Mouse (Mus musculus) cerebellum, postnatal 10 days (tissue): ENCODE results near the gene Des.
A peak's percentile ranks its signal among the peaks of the same experiment; 100 is the strongest.

Source experiments
- DNase-seq, 2 experiments: peaks; one replicate each; pipeline ENCODE4 v3.0.0; 2021; ENCODE audit warnings: mixed read lengths in 2 of 2

Gene Des

DNA sequence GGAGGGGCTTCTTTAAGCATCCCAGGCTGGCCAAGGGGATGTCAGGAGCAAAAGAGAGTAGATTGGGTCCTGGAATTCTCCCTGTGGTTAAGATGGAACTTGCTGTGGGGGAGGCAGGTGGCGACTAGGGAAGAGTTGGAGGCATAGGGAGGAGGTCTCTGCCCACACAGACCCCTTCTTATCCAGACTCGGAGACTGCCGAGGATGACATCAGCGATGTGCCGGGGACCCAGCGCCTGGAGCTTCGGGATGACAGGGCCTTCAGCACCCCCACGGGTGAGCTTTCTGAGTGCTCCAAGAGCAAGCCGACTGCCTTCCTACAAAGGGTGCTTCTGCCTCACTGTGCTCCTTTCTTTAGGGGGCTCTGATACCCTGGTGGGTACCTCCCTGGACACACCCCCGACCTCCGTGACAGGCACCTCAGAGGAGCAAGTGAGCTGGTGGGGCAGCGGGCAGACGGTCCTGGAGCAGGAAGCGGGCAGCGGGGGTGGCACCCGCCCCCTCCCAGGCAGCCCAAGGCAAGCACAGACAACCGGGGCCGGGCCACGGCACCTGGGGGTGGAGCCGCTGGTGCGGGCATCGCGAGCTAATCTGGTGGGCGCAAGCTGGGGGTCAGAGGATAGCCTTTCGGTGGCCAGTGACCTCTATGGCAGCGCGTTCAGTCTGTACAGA is 24.5 kb downstream of the Des start:
- no peak for DNase-seq

DNA sequence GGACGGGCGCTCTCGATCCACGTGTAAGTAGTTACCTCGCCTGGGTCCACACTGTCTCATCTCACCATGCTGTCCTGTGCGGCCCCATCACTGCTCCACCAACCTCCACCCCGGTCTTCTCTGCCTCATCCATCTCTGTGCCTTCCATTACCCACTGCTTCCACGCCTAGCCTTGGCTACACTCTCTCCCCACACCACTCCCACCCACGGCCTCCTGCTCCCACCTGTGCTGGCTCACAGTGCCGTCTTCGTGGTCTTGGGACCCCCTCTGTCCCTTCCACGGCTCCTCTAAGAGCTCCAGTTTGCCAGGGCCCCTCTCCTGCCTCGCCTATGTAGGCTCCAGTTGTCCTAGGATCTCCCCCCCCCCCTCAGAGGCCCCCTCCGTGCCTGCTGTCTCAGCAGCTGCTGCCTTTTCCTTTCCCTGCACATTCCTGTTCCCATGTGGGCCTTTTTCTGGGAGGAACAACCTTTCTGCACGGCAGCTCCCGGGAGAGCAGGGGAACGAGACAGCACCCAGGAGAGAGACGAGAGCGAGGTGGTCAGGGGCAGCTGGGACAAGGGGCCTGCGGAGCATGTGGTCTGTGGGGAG is 25.1 kb downstream of the Des start:
- no peak for DNase-seq

GRCm38 (mm10) chr1:75386149-75386548 is 26.0 kb downstream of the Des start:
- no peak for DNase-seq

DNA sequence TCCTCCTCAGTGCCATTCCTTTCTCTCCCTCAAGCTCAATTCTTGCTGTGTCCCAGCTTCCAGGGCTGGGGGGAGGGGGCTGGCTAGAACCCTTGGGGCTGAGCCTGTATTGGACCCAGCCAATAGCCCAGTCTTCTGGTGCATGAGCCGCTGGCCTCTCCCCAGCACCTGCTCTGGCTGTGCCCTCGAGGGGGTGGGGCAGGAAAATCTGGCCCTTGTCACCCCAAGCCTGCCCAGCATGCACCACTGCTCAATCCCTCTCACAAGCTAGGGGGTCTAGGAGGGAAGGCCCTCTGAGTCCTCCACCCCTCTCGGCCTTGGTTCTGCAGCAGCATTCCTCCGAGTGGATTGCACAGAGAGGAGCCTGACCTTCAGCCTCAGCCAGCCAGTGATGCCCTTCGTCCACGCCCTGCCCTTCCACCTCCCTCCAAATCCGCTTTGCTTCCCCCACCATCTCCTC is 27.4 kb downstream of the Des start:
- peak; percentile 45 to 47 for DNase-seq

DNA sequence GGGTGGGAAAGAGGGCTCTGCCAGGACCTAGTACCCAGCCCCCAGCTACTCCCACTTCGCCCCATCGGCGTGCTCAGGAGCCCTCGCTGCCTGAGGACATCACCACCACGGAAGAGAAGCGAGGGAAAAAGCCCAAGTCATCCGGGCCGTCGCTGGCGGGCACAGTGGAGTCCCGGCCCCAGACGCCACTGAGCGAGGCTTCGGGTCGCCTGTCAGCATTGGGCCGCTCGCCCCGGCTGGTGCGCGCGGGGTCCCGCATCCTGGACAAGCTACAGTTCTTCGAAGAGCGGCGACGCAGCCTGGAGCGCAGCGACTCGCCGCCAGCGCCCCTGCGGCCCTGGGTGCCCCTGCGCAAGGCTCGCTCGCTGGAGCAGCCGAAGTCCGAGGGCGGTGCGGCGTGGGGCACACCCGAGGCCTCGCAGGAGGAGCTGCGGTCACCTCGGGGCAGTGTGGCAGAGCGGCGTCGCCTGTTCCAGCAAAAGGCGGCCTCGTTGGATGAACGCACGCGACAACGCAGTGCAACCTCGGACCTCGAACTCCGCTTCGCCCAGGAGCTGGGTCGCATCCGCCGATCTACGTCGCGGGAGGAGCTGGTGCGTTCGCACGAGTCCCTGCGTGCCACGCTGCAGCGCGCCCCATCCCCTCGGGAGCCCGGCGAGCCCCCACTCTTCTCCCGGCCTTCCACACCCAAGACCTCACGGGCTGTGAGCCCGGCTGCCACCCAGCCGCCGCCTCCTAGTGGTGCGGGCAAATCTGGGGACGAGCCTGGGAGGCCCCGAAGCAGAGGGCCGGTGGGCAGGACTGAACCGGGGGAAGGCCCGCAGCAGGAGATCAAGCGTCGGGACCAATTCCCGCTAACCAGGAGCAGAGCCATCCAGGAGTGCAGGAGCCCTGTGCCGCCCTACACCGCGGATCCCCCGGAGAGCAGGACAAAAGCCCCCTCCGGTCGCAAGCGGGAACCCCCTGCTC is 28.1 kb downstream of the Des start:
- peak; percentile 37 to 54 for DNase-seq

DNA sequence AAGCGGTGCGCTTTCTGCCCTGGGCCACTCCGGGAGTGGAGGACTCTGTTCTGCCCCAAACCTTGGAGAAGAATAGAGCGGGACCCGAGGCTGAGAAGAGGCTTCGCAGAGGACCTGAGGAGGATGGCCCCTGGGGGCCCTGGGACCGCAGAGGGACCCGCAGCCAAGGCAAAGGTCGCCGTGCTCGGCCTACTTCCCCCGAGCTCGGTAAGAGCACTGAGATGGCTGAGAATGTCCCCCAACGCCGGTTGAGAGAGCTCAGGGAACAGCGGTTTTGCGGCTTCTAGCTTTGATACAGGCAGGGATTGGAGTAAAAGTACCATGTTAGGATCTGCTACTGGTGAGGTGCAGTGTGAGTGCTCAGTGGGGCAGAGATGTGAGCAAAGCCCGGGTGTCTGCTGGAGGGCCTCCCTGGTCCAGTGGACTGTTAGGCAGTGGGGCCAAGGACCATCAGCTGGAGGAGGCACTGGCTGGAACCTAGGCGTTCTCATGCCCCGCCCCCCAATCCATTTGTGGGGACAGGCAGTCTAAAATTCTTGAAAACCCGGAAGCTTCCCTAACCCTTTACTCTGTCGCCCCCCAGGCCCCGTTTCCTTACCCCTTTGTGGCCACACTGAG is 28.9 kb downstream of the Des start:
- no peak for DNase-seq

GRCm38 (mm10) chr1:75393139-75393538 is 33.0 kb downstream of the Des start:
- DNase-seq: peak; percentile 86 to 87

DNA sequence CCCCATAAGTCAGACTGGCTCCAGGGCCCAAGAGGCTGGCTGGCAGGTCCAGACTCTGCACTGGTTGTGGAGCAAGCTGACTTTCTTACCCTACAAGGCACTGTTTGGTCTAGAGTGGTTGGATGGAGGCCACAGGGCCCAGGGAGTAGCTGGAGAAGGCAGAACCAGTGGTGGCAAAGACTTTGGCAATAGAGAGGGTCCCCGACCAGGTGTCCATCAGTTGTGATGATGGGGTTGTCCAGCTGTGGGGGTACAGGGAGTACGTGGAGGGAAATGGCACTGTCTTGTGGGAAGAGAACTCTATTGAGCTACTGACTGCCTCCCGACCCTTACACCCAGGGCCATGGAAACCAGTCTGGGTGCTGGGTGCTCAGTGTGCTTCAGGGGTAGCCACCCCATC is 33.7 kb downstream of the Des start:
- DNase-seq: no peak

GRCm38 (mm10) chr1:75398761-75399402 is 38.8 kb downstream of the Des start:
- DNase-seq: peak; percentile 84 to 87

DNA sequence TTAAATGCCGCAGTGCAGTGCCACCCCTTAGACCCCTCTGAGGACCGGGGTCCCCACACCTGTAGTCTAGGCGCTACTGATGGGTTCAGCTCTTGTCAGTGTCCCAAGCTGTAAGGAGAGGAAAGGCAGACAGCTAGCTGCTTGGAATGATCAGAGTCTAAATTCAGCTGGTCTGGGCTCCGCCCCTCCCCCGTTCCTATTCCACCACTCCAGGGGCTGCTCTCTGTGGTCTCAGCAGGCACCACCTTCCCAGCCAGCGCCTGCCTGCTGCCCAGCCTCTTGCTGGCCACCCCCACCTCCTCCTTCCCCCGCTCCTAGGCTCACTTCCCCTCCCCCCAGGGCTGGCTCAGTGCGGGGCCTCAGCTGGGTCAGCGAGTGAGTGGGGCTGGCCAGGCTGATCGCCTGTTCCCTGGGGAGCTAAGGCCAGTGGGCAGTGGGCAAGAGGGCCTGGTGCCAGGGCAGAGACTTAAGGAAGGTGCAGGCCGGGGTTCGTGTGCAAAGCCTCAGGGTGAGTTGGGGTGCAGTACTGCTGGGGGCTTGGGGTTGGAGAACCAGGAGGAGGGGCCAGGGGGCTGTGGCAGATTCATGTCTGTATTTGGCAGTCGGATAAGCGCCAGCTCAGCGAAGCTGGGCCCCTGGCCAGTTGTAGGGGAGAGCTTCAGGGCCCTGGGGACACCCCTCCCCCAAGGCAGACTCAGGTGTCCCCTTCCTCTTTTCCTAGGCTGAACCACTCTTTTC is 39.8 kb downstream of the Des start:
- DNase-seq: peak; percentile 71 to 83

DNA sequence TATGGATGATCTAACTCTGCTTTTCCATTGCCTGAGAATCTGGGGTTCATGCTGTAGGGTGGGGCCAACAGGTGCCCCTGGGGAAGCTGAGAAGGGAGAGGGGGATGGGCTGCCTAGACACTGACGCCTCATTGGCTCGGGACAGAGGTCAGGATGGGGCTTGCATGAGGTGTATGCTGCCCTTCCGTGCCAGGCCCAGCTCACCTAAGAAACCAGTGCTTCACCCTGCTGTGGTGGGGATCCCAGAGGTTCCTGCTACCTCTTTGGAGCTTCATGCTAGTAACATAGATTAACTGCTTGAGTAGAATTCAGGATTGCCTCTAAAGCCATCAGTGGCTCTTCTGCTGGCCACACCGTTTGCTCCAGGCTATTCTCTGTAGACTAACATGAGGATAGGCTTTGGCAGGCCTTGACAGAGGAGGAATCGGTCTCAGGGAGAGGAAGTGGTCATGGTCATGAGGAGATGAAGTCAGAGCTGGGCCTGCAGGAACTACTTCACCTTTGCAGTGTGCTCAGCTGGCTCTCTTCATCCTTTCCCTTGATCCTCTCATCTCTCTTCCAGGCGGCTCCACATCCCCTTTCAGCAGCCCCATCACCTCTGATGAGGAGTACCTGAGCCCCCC is 40.5 kb downstream of the Des start:
- no peak for DNase-seq

GRCm38 (mm10) chr1:75405547-75405946 is 45.4 kb downstream of the Des start:
- no peak for DNase-seq

GRCm38 (mm10) chr1:75406173-75406572 is 46.0 kb downstream of the Des start:
- DNase-seq: no peak

GRCm38 (mm10) chr1:75407056-75407455 is 46.9 kb downstream of the Des start:
- DNase-seq: no peak

- no peak for DNase-seq
Observed at GRCm38 (mm10) chr1:75408210-75408609, 48.1 kb downstream of the Des start.

GRCm38 (mm10) chr1:75409950-75410349 is 49.8 kb downstream of the Des start:
- no peak for DNase-seq

- no peak for DNase-seq
Observed at GRCm38 (mm10) chr1:75412196-75412595, 52.1 kb downstream of the Des start.

DNA sequence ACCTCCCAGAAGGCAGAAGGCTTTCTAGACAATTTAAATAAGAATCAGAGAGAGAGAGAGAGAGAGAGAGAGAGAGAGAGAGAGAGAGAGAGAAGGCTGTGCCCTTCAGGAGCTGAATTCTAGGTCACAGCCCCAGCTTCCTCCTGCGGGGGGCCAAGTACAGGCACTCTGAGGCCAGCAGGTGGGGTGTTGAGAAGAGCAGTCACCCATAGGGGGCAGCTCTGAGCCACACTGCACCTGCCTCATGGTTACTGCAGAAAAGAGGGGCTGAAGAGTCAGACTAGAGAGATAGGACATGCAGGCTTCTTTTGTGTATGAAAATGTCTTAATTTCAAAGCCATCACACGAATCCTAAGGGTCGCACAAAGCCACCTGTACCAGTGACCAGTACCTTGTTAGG is 53.6 kb downstream of the Des start:
- peak; percentile 65 to 75 for DNase-seq
